Mouse (Mus musculus): ENCODE data around the gene Plpp3. TPM values are rescaled to one million over a fixed set of nuclear protein-coding genes. Genes with fewer than 3 reads are reported as not detected.
A peak's percentile ranks its signal among the peaks of the same experiment; 100 is the strongest.

The Plpp3 gene
- polyA plus RNA-seq, 1 experiment from 2014 or later: 51.1 TPM

DNA sequence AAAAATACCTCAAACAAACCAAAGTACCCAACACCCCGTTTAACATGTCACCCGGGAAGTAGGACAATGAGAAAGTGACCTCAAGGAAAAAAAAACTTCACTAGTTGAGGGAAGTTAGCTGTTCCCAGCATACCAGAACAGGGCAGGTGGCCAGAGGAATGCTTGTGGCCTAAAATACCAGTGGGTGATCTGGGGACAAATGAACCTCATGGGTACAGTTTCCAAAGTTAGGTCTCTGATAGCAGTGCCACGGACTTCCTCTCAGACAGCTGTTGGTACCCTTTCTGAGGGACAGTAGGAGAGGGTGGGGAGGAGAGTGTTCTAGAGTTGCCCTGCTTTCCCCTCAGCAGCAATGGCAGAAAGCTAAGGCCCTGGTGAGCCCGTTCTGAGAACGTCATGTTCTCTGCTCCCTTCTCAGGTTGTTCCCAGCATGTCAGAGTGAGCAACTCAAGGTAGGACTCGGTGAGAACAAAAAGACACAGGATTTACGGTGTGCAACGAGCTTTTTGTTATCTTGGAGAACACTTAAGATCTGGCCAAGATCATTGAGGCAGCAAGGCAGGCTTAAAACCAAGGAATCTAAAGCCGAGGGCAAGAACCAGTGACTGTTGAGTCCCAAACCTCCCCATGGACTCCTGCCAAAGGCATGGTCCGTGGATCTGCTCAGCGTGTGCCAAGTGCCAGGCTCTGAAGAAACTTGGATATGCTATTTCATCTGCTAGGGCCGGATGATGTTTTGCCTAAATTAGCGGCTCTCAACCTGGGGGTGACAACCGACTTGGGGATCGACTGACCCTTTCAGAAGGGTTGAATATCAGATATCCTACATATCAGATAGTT lies 121.6 kb downstream of the Plpp3 start:
- 84% methylated on average over 15 of the region's 15 CpGs for WGBS
- no peaks in the 10 kb centered on the region for H3K27me3 ChIP-seq (ENCODE audit: control insufficient read depth, insufficient read depth, low read length)

DNA sequence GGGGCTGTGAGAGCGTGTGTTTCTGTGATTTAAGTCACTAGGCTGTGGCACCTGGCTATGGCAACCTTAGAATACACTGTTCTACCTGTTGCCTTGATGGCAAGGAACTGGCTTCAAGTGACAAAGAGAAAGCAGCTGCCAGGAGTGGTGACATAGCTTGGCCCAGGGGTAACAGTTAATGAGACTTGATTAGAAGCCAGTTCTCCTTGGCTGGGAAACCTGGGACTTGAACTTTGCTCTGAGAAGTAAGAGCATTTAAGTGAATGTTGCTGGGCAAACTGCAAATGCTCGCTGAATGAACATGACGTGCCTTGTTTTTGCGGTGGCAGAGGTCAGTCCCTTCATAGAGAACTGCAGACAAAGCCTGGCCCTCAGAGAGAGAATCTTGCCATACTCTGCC lies 122.7 kb downstream of the Plpp3 start:
- 78% methylated on average over 4 of the region's 4 CpGs for WGBS
- no peak overlapping the region for H3K9ac ChIP-seq (replicated peaks; ENCODE audit: low read depth, low read length)
- H3K9me3 ChIP-seq (ENCODE audit: control insufficient read depth, low read depth, low read length): no peaks in the 10 kb centered on the region
- H3K27me3 ChIP-seq (ENCODE audit: control insufficient read depth, insufficient read depth, low read length): no peaks in the 10 kb centered on the region
- peaks cover 15% of the 10 kb centered on the region; the same call in 1 of the 2 replicates for H3K4me1 ChIP-seq (ENCODE audit: control insufficient read depth, insufficient read depth, low read length)
- no peak overlapping the region for H3K4me2 ChIP-seq (replicated peaks; ENCODE audit: low read depth, low read length)
- ATAC-seq (ENCODE audit: insufficient number of reproducible peaks, insufficient read depth, low FRiP score, low read depth): no peak
- no peak overlapping the region for H3K4me3 ChIP-seq (ENCODE audit: low read depth, low read length)
- H3K36me3 ChIP-seq (ENCODE audit: control insufficient read depth, insufficient read depth, low read length): no peaks in the 10 kb centered on the region
- no peak overlapping the region for H3K27ac ChIP-seq (ENCODE audit: low read length)

More for the DNA sequence above, 121.6 kb downstream of the Plpp3 start:
- H3K4me1 ChIP-seq (ENCODE audit: control insufficient read depth, insufficient read depth, low read length): peaks cover 15% of the 10 kb centered on the region; the same call in 1 of the 2 replicates
- no peak overlapping the region for H3K4me2 ChIP-seq (replicated peaks; ENCODE audit: low read depth, low read length)
- H3K36me3 ChIP-seq (ENCODE audit: control insufficient read depth, insufficient read depth, low read length): no peaks in the 10 kb centered on the region
- H3K9ac ChIP-seq (replicated peaks; ENCODE audit: low read depth, low read length): no peak overlapping the region
- H3K27ac ChIP-seq (ENCODE audit: low read length): no peak overlapping the region
- H3K9me3 ChIP-seq (ENCODE audit: control insufficient read depth, low read depth, low read length): no peaks in the 10 kb centered on the region
- H3K4me3 ChIP-seq (ENCODE audit: low read depth, low read length): no peak overlapping the region
- no peak for ATAC-seq (ENCODE audit: insufficient number of reproducible peaks, insufficient read depth, low FRiP score, low read depth)

DNA sequence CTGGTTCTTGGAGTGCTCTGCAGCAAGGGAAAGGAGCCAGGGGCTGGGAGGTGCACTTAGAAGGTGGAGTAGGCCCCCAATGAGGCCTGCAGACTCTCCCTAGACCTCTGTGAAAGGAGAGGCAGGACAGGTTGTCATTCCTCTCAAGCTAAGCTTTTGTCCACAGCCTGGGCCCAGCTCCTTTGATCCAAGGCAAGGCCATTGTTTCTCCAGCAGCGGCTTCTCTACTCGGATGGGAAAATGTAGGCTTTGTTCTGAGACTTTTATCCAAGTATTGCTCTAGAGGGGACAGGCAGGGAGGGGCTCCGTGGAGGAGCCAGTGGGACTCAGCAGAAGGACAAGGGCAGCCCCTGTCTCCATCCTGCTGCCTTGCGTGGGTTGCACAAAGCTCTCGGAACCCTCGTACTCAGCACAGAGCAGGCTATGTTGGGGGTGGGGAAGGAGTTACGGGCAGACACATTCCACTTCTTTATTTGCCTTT lies 124.6 kb downstream of the Plpp3 start:
- no peaks in the 10 kb centered on the region for H3K36me3 ChIP-seq (ENCODE audit: control insufficient read depth, insufficient read depth, low read length)
- no peak overlapping the region for H3K4me3 ChIP-seq (ENCODE audit: low read depth, low read length)
- no peaks in the 10 kb centered on the region for H3K27me3 ChIP-seq (ENCODE audit: control insufficient read depth, insufficient read depth, low read length)
- H3K4me1 ChIP-seq (ENCODE audit: control insufficient read depth, insufficient read depth, low read length): peaks cover 17% of the 10 kb centered on the region; the same call in 1 of the 2 replicates
- 42% methylated on average over 7 of the region's 7 CpGs for WGBS
- no peak overlapping the region for H3K9ac ChIP-seq (replicated peaks; ENCODE audit: low read depth, low read length)
- no peak overlapping the region for H3K27ac ChIP-seq (ENCODE audit: low read length)
- no peak overlapping the region for H3K4me2 ChIP-seq (replicated peaks; ENCODE audit: low read depth, low read length)
- peak; percentile 50; the same call in 1 of the 2 replicates for ATAC-seq (ENCODE audit: insufficient number of reproducible peaks, insufficient read depth, low FRiP score, low read depth)
- no peaks in the 10 kb centered on the region for H3K9me3 ChIP-seq (ENCODE audit: control insufficient read depth, low read depth, low read length)

Other genes starting within 250 kb of the Plpp3 start
- not detected in 2 replicates for gene Fyb2, start 243.9 kb upstream of the Plpp3 start, polyA plus RNA-seq (2014; fragmentation: Nextera tagmentation; extraction: Ambion mirVana)
- gene Prkaa2, start 47.5 kb upstream of the Plpp3 start, polyA plus RNA-seq (2014; fragmentation: Nextera tagmentation; extraction: Ambion mirVana): 1.8 and 2.2 TPM in 2 replicates